Mouse (Mus musculus): ENCODE data around the gene Ptma. TPM values are rescaled to one million over a fixed set of nuclear protein-coding genes. Genes with fewer than 3 reads are reported as not detected.

Gene Ptma
- 266 TPM for polyA plus RNA-seq (2014; fragmentation: Illumina TruSeq; extraction: RNeasy Lipid Tissue Mini Kit (QIAGEN cat#74804); ENCODE audit: low read depth, low replicate concordance)

GRCm38 (mm10) chr1:86526116-86526788 lies at the start of gene Ptma:
Ptma (plus strand) TSS chr1:86526726.

Other genes starting within 250 kb of the Ptma start
- not detected for gene B3gnt7, start 223.9 kb upstream of the Ptma start, polyA plus RNA-seq (2014; fragmentation: Illumina TruSeq; extraction: RNeasy Lipid Tissue Mini Kit (QIAGEN cat#74804); ENCODE audit: low read depth, low replicate concordance)
- 144 TPM for gene Ncl, start 167.3 kb upstream of the Ptma start, polyA plus RNA-seq (2014; fragmentation: Illumina TruSeq; extraction: RNeasy Lipid Tissue Mini Kit (QIAGEN cat#74804); ENCODE audit: low read depth, low replicate concordance)
- 4.3 TPM for gene Nmur1, start 100.5 kb upstream of the Ptma start, polyA plus RNA-seq (2014; fragmentation: Illumina TruSeq; extraction: RNeasy Lipid Tissue Mini Kit (QIAGEN cat#74804); ENCODE audit: low read depth, low replicate concordance)
- gene Tex44, start 100.4 kb upstream of the Ptma start, polyA plus RNA-seq (2014; fragmentation: Illumina TruSeq; extraction: RNeasy Lipid Tissue Mini Kit (QIAGEN cat#74804); ENCODE audit: low read depth, low replicate concordance): 46.0 TPM
- gene Pde6d, start 55.9 kb downstream of the Ptma start, polyA plus RNA-seq (2014; fragmentation: Illumina TruSeq; extraction: RNeasy Lipid Tissue Mini Kit (QIAGEN cat#74804); ENCODE audit: low read depth, low replicate concordance): 77.0 TPM
- gene Cops7b, start 56.2 kb downstream of the Ptma start, polyA plus RNA-seq (2014; fragmentation: Illumina TruSeq; extraction: RNeasy Lipid Tissue Mini Kit (QIAGEN cat#74804); ENCODE audit: low read depth, low replicate concordance): 4.0 TPM
- gene Nppc, start 143.8 kb downstream of the Ptma start, polyA plus RNA-seq (2014; fragmentation: Illumina TruSeq; extraction: RNeasy Lipid Tissue Mini Kit (QIAGEN cat#74804); ENCODE audit: low read depth, low replicate concordance): not detected
- gene Dis3l2, start 177.1 kb downstream of the Ptma start, polyA plus RNA-seq (2014; fragmentation: Illumina TruSeq; extraction: RNeasy Lipid Tissue Mini Kit (QIAGEN cat#74804); ENCODE audit: low read depth, low replicate concordance): 22.1 TPM